Mouse (Mus musculus): ENCODE data around the gene Kcnh4.
A peak's percentile ranks its signal among the peaks of the same experiment; 100 is the strongest.

Kcnh4 gene

DNA sequence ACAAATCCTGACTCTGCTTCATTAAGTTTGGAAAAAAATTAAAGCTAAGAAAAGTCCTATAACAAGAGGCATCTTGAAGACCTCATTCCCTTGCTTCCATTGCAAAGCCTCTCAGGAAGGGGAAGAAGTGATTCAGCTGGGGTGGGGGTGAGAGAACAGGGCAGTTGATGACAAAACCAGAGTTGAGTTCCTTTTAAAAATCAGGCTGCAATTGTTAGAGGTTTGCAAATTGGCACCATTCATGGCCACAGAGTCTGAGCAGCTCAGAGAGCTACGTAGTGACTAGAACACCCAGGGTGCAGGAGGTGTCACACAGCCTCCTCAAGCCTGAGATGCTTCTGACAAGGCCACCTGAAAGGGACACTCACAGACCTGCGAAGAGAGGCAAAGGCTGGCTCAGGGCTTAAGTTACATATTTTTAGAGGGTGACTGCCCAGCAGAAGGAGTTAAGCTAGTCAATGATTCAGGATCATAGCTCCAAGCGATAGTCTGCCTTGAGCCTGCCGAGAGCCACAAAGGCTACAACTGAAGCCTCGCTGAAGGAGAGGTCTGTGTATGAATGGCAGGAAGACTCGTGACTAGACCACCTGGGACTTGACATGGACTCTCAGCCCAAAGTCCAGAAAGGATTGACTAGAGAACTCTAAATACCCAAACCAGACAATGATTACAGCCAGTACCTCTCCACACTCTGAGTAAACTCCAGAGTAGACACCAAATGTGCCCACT is 29.1 kb downstream of the Kcnh4 start:
- DNase-seq = no peak

DNA sequence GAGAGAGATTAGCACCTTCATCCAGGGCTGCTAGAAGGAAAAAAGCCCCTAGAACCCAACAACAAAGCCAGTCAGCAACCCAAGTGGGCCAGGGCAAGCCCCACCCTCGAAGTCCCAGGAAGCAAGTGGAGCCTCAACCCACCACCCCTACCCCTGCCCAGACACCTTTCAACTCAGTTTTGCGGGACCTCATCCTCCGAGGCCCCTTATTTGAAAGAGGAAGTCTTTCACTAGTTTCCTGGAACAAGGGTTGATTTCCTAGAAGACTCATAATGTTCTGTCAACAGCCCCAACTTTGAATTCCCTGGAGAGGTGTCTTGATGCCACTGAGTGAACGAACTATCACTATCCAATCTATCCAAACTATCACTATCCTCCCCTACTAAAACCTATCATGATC is 29.8 kb downstream of the Kcnh4 start:
- no peak for DNase-seq

DNA sequence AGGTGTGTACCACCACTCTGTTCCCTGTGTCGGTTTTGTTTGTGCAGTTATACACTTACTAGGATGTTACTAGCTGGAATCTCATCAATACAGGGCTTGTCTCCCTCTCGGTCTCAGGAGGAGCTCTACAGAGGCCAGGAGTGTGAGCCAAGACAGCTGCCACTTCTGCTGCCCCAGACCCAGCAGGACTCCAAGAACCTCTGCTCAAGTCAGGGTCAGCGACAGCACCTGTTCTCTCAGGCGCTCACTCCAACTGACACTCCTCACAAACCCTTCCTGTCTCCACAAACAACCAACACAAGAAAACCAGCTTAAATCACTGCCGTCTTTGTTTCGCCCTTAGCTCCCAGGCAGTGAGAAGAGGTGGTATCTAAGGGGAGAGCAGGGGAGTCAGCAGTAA is 31.1 kb downstream of the Kcnh4 start:
- DNase-seq = no peak

DNA sequence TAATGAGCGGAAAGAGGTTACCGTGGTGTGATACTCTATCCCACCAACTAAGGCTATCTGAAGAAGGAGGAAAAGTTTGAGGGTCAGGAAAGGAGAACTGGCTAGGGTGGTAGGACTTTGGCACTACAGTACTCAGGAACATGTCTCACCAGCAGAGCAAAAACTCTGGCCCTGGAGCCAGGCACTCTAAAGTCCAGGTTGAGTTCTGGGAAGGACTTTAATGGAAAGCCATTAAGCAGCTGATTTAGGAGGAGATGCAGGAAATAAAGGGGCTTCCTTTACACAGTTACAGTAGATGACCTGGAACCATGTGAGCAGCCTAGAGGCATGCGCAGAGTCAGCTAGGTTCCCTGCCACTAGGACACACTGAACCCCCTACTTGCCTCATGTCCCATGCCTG is 32.5 kb downstream of the Kcnh4 start:
- DNase-seq = no peak

DNA sequence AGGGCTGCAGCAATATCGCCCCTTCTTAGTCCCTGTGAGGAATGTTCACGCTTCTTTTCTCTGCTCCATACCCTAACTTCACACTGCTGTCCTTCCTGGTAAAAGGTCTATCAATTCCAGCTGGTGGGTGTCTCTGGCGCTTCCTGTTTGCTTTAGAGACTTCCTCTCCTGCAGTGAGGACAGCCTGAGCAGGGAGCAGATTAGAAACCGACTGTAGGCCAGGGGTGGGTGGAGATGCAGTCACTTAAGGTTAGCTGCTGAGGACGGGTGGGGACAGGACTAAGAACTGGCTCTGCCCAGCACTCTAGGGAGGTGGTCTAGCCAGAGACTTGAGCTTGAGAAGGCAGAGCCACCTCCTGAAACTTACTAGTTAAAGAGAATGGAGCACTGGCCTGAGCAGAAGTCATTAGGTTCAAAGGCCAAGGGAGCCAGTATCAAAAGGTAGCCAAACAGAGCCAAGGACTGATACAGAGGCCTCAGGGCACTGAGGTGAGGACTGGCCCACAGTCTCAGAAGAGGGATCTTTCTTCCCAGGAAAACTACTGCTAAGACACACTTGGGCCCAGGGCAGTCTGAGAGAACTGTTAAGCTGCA is 34.7 kb downstream of the Kcnh4 start:
- no peak for DNase-seq

DNA sequence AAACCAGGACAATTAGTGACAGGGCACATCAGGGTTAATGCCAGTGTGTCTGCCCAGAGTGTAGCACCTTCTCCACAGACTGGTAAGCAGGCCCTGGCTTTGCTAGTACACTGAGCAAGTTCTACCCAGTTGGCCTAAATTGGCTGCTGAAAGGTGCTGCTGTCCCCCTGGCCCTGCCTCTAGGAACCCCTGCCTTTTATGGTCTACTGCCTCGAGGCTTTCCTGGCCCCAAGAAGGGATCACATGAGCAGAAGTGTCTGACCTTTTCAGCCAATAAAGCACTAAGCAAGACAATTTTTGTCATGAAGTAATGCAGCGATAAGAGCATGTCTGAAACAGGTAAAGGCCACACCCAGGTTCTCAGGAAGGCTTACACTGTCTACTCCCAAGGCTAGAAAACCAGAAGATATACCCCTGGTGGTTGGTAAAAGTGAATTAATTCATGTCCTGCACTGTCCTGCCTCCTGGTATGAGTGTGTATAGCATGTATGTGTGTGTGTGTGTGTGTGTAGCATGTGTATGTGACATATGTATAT is 37.2 kb downstream of the Kcnh4 start:
- DNase-seq = no peak

DNA sequence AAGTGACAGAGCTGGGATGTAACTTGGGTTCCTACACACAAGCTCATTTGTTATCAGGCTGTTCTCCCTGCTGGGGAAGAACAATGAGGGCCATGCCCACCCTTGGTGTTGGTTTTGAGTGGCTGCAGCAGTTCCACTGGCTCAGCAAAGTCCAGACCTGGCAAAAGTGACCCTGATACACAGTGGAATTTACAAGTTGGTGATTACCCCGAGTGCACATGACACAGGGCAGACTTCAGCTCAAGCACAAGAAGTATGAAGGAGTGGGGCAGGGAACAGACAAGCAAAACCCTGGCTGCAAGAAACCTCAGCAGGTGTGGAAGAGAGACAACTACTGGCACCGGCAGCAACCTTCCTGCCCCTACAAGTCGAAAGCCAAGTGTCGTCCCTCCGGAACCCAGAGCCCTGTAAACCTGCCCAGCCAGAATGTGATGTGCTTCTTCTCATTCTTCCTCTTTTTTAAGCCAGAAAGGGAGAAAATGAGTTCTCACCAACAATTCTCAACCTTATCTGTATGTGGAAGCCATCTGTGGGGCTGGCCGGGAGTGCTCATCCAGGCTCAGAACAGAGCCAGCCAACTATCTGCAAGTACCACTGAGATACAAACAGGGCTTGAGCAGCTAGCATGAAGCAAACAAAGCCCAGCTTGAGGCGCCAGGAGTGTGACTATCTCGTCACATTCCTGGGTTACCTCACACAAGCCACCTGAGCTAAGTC is 37.8 kb downstream of the Kcnh4 start:
- no peak for DNase-seq

GRCm38 (mm10) chr11:100721254-100721653 is 38.5 kb downstream of the Kcnh4 start:
- DNase-seq = no peak

GRCm38 (mm10) chr11:100720345-100720744 is 39.4 kb downstream of the Kcnh4 start:
- no peak for DNase-seq

GRCm38 (mm10) chr11:100719893-100720292 is 39.8 kb downstream of the Kcnh4 start:
- DNase-seq = no peak

DNA sequence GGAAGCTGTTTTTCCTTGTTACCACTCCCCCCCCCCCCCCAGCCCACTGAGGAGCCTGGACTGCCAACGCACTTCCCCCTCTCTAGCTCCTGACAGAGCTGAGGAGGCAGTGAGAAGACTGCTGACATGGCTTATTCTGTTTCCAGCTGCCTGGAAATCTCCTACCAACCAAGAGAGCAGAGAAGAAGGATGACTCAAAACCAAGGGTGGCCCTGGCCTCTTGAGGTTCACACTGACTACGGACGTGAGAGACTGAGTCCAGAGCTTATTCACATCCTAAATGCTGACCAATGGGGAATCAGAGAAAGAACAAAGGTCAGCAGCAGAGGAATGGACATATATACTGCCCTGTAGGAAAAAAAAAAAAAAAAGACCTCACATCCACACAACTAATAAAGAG is 40.4 kb downstream of the Kcnh4 start:
- DNase-seq = no peak

DNA sequence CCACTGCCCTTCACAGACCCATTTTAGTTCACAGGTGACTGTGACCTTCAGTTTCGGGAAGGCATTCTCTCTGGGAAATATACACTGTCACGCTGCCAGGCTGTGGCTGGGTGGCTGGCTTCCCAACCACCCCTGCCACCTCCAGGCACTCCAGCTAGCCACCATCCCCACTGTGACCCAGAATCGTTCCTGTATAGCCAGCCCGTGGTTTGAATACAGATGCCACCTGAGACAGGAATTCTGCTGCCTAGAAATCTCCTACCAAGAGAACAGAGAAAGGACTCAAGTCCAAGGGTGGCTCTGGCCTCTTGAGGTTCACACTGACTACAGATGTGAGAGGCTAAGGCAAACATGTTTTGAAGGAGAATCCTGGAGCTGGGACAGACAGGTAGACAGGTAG is 40.9 kb downstream of the Kcnh4 start:
- DNase-seq = no peak

- DNase-seq = no peak
Observed at GRCm38 (mm10) chr11:100718462-100718861, 41.3 kb downstream of the Kcnh4 start.

DNA sequence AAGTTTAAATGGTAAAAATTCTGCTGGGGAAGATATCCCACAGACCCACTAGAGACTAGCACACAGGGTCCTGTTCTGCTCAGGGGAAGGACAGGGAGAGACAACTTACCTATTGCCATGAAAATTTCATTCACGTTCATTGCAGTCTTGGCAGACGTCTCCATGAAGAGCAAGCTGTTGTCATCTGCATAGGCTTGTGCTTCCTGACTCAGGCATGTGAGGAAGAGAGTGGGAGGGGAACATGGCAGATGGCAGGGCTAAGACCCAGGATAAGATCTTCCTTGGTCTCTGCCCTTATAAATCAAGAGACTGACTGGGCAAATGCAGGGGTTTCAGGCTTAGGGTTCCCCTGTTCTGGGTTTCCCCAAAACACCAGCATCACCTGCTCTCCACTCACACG is 43.1 kb downstream of the Kcnh4 start:
- no peak for DNase-seq

GRCm38 (mm10) chr11:100714948-100715347 is 44.8 kb downstream of the Kcnh4 start:
- DNase-seq = no peak

DNA sequence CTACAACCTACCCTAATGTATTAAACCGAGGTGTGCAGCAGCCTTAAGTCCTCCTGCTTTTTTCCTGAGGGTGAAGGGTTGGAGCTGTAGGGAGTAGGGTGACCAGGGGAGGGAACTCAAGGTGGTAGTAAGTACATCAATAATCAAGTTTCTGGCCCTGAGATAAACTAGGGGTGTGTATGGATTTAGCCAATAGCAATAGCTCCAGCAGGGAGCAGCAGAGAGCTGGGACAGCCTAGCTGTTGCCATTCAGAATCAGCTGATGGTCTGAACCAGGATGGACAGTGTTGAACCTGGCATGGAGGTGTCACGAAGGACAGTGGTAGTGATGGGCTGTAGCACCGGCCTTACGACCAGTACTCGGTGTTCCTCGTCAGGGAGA is 45.2 kb downstream of the Kcnh4 start:
- DNase-seq = peak; percentile 94 to 96

GRCm38 (mm10) chr11:100713735-100714533 is 45.8 kb downstream of the Kcnh4 start, which contains the start of gene Hspb9:
TSS of gene Hspb9 (plus strand) at chr11:100713850.
- DNase-seq = peak; percentile 43 to 52

GRCm38 (mm10) chr11:100713174-100713573 is 46.6 kb downstream of the Kcnh4 start:
- DNase-seq = no peak

DNA sequence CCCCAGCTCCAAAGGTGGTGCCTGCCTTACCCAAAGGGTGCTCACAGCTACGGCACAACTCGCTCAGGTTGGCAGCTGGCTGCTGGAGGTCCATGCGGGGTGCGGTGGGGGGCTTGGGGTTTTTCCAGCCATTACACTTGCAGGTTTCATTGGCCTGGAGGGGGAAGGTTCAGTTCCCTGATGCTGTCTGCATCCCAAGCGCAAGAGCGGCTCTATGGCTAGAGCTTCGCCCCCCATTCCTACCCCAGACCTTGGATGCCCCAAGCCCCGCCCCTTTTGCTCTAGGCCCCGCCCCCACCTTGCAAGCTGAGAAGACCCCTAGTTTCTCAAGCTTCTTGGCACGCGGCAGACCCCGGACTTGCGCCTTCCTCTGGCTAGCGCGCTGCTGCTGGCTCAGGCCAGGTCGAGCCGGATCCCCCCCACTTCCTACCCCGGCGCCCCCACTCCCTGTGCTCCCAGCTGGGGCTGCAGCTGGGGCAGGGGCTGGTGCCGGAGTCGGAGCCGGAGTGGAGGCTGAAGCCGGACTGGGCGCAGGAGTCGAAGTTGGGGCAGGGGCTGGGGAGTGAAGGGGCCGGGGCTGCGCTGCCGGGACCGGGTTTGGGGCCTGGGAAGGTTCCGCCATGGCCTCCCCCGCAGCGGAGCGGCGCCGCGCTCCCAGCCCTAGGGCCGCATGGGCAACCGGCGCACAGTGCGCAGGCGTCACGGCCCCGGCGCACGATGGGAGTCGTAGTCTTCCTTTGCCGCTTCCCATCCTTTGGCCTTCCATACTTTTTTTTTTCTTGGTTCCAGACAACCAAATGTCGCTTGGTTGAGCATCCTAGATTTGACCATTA is 47.7 kb downstream of the Kcnh4 start, which contains the start of gene Kat2a:
Gene Kat2a (minus strand): TSS at position 683 of the 833 bp plus-strand sequence.
- peak; percentile 92 to 94 for DNase-seq

DNA sequence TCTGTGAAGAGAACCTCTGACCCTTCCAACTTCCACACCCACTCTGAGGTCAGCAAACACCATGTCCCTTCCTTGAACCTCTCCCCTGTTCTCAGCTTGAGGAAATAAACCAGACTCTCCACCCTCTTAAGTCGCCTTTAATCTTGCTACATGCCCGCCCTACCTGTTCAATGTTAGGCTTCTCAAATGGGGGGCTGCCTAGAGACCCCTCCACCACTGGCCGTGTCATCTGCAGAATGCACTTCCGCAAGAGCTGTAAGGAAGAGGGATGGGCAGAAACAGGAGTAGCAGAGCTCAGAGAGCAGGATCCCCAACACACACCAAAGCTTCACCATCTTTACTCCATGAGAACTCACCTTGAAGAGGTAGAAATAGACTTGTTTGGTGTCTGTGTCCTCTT is 48.8 kb downstream of the Kcnh4 start:
- no peak for DNase-seq

DNA sequence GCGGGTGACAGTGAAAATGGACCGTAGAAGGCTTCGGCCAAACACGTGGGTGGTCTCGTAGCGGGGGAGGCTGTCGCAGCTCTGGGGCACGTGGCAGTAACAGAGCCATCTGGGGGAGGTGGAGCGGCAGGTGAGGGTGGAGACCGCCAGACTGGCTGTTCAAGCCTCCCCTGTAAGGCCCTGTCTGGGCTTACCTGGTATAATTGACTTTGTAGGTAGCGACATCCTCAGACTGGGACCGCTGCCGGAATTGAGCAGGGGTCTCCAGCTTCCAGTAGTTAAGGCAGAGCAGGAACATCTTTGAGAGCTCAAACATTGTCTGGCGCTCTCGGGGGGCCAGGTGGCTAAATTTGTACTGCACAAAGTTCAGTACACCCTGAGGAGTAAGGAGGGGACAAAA is 49.2 kb downstream of the Kcnh4 start:
- no peak for DNase-seq
